Mouse (Mus musculus) lung, postnatal 36 days (tissue): ENCODE measurements around the gene Vps4a.
"Not testable (repeated sequence)": the region's sequence is repeated elsewhere in the genome, so short reads cannot be mapped to it uniquely, and the experiment has no call there.

Source experiments
- DNase-seq: peaks from one replicate; pipeline ENCODE4 v3.0.0; 2022; ENCODE audit warnings: mixed read lengths

The Vps4a gene

GRCm38 (mm10) chr8:107030650-107031576, at the start of gene Vps4a:
TSS of gene Vps4a (plus strand) at chr8:107031222.
- peak; percentile 98 for DNase-seq

GRCm38 (mm10) chr8:106985404-106985821, 45.6 kb upstream of the Vps4a start:
- DNase-seq = no peak

- no peak for DNase-seq
Observed at GRCm38 (mm10) chr8:106985951-106986350, 45.1 kb upstream of the Vps4a start.

GRCm38 (mm10) chr8:106987557-106987956, 43.5 kb upstream of the Vps4a start:
- DNase-seq = no peak

GRCm38 (mm10) chr8:106991393-106991792, 39.6 kb upstream of the Vps4a start:
- no peak for DNase-seq

GRCm38 (mm10) chr8:106996339-106996738, 34.7 kb upstream of the Vps4a start:
- DNase-seq = peak; percentile 21

- DNase-seq = no peak
Observed at GRCm38 (mm10) chr8:106997416-106997815, 33.6 kb upstream of the Vps4a start.

- peak; percentile 38 for DNase-seq
Observed at GRCm38 (mm10) chr8:106999068-106999467, 32.0 kb upstream of the Vps4a start.

GRCm38 (mm10) chr8:107002532-107002931, 28.5 kb upstream of the Vps4a start:
- peak; percentile 96 for DNase-seq

- no peak for DNase-seq
Observed at GRCm38 (mm10) chr8:107007795-107008194, 23.2 kb upstream of the Vps4a start.

- no peak for DNase-seq
Observed at GRCm38 (mm10) chr8:107012666-107013065, 18.4 kb upstream of the Vps4a start.

GRCm38 (mm10) chr8:107014915-107015314, 16.1 kb upstream of the Vps4a start:
- DNase-seq = no peak

GRCm38 (mm10) chr8:107023479-107023878, 7.5 kb upstream of the Vps4a start:
- no peak for DNase-seq

GRCm38 (mm10) chr8:107029310-107029709, 1.7 kb upstream of the Vps4a start:
- no peak for DNase-seq

- DNase-seq = no peak
Observed at GRCm38 (mm10) chr8:107030058-107030457, 964 bp upstream of the Vps4a start.

- peak; percentile 20 for DNase-seq
Observed at GRCm38 (mm10) chr8:107031577-107032090, 612 bp downstream of the Vps4a start.

- not testable (repeated sequence) for DNase-seq
Observed at GRCm38 (mm10) chr8:107033609-107034008, 2.6 kb downstream of the Vps4a start.

GRCm38 (mm10) chr8:107035641-107036040, 4.6 kb downstream of the Vps4a start:
- DNase-seq = no peak

- DNase-seq = no peak
Observed at GRCm38 (mm10) chr8:107036626-107037025, 5.6 kb downstream of the Vps4a start.

GRCm38 (mm10) chr8:107040632-107041031, 9.6 kb downstream of the Vps4a start:
- DNase-seq = no peak

GRCm38 (mm10) chr8:107045478-107045877, 14.5 kb downstream of the Vps4a start:
- DNase-seq = no peak

GRCm38 (mm10) chr8:107046976-107047375, 16.0 kb downstream of the Vps4a start:
- no peak for DNase-seq

GRCm38 (mm10) chr8:107048061-107048941, 17.3 kb downstream of the Vps4a start, which contains the start of gene Pdf:
TSS of gene Pdf (minus strand) at chr8:107048614.
- DNase-seq = peak; percentile 82
